Mouse (Mus musculus): Measurements from ENCODE around the gene Prlr.

- no peak for TF ChIP-seq CTCF (IDR thresholded peaks at IDR 0.05; ENCODE audit: low read depth)
- TF ChIP-seq EP300 (IDR thresholded peaks at IDR 0.05; ENCODE audit: low read depth) = no peak
These were observed 99.3 kb downstream of the Prlr start for GRCm38 (mm10) chr15:10276386-10276785.

Data from liver, postnatal 0 days (tissue).